Mouse (Mus musculus) brain, embryonic 14.5 days (tissue): ENCODE data around the gene Gsk3a. TPM values are rescaled to one million over a fixed set of nuclear protein-coding genes. Genes with fewer than 3 reads are reported as not detected.

Experiments
- DNase-seq: peaks from one replicate; pipeline ENCODE4 v3.0.0-alpha.2; 2011; ENCODE audit warnings: low read depth
- CTCF ChIP-seq: fragments of 200-500 bp; IDR thresholded peaks from 2 replicates; pipeline ENCODE4 v1.5.1; 2012; ENCODE audit warnings: inconsistent platforms, mild to moderate bottlenecking, moderate library complexity, borderline replicate concordance; ENCODE audit not compliant: insufficient read depth, insufficient read length; ENCODE audit errors: extremely low read depth
- POLR2A ChIP-seq: fragments of 200-500 bp; IDR thresholded peaks from 2 replicates; pipeline ENCODE4 v1.6.1; 2012; ENCODE audit warnings: mild to moderate bottlenecking, inconsistent platforms, borderline replicate concordance; ENCODE audit not compliant: poor library complexity, insufficient read depth, insufficient read length, severe bottlenecking; ENCODE audit errors: extremely low read depth
- polyA plus RNA-seq: library from polyadenylated mRNA; depleted of rRNA; stranded (reverse); fragments of >200 nt; gene quantifications from 2 replicates; pipeline ENCODE4 v1.2.3, GENCODE M21; 2012

The Gsk3a gene
- polyA plus RNA-seq, 1 experiment = 224 TPM

DNA sequence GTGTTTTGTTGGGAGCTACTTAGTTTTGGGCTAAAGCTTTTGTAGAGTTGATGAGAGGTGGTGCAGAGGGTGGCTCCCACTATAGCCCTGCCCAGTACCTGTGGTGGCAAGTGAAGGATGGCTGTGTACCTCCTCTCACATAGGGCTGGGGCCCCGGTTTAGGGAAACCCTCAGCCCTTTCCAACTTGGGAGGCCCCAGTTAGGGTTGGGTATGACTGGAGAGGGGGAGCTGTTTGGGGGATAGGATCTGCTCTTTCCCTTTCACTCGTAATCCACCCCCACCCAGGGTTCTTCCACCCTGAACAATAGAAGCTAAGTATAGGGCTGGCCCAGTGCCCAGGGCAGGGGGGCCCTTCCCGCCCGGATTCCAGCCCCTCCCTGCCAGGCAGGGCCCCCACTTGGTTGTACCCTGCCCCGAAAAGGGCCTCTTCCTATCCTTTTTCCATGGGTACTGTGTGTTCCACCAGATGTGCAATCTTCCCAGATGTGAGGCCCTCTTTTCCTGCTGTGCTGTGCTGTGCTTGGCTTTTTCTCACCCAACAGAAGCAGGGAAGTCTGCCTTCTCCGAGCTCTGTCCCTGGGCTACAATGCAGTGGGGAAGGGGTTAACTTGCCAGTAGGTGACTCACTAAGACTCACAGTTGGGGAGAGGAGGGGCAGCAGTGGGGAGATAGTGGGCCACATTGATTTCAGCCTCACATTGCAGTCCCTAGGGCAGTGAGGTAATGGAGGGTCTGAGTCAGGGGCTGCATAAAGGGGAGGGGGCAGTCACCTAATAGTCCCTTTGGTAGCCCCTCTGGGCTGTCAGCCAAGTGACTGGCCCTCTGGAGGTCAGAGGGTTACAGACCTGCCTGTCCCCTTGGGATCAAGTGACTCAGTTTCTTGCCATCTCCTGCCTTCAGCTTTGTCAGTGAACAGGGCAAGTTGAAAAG, 42.5 kb upstream of the Gsk3a start:
- TF ChIP-seq POLR2A = no peak
- TF ChIP-seq CTCF = no peak
- peak; percentile 89 for DNase-seq

DNA sequence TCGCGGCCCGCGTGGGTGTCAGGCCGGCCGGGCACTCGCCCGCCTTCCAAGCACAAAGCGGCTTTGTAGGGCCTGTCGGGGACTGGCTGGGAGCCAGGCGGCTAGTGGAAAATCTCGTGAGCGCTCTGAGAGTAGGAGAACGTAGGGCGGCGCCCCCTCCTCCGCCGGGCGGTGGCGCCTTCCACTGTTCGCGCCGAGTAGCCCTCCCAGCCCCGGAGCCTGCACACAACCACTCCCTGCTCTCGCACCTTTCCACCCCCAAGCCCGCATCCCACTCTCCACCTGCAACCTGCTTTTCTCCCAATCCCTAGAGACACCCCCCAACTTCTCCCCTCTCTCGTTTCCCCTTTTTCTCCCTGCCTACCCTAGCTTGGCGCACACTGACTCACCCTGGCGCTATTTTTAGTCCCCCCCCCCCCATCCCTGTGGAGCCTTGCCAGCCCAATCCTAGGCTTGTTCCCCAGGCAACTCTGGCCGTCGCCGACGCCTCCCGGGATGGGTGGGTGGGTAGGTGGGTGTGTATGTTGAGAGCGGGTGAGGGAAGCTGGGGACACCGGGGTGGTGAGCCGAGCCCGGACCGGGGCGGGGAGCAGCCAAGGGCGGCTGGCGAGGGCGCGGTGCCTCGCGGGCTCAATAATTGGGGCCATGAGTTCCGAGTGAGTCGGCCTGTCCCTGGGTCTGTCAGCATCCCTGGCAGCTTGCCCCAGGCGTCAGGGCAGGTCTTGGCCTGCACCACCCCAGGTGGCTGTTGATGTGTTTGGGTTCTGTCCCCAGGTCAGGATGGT, 41.6 kb upstream of the Gsk3a start:
- TF ChIP-seq POLR2A (no peak), CTCF (peak; percentile 26; the same call in 1 of the 2 replicates)
- DNase-seq = peak; percentile 93

DNA sequence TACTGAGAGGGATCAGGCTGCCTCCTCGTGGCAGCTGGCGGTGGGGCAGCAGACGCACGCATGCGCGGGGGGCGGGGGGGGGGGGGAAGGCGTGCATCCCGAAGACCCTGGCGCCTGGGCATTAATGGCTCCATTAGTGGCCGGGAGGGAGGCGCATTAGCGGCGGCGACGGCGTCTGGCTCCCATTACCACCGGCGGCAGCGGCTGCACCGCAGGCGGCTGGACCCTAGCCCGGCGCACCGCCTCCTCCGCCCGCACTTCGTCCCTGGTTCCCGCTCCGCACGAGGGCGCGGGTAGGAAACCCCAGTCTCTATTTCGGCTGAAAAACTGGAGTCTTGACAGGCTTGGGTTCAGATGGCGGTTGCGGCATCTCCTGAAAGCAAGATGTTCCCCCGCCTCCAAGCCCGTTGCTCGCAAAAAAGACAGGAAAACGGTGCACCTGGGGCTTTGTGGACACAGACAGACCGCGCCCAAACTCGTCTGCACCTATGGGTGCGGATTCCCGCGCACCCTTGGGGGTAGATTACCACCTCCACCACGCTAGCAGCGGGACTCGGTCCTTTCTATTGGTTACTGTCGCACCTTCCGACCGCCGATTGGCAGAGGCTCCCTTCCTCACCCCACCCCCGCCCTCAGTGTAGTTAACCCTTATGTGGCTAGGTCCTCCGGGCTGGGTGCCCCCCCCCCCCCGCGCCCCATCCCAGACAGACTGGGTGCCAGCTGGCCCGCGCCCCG, 40.9 kb upstream of the Gsk3a start:
- DNase-seq = peak; percentile 97
- TF ChIP-seq CTCF (peak; percentile 71), POLR2A (peak; percentile 70)

DNA sequence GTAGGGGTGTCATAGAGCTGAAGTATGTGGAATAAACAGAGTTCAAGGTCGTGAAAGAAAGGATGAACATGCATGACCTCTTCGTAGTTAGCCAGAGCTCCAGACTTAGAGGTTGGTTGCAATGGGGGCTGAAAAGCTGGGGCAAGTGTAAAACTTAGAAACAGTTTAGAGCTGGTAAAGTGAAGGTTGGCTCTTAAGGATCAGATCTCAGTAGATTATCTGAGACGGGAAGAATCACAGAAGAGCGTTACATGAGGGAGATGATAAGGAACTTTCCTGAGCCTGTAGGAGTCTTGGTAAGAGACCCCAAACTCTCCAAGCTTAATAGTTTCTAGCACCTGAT, 40.3 kb upstream of the Gsk3a start:
- no peak for DNase-seq
- no peak for TF ChIP-seq CTCF

DNA sequence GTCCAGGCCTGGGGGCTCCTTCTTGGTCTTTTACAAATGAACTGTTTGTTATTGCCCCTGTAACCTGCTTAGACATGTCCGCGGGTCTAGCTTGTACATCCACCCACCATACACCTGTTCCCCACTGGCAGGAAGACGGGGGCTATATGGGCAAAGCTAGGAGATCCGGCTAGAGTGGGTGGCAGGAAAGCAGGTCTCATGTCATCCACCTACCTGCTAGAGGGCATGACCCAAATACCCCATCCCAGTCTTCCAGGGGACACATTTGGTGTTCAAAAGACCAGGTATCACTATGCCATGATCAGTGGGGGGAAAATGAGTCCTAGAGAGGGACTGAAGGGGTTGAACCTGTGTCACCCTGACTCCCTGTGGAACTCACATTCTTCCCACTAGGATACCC, 39.8 kb upstream of the Gsk3a start:
- DNase-seq = no peak
- TF ChIP-seq CTCF = no peak
- no peak for TF ChIP-seq POLR2A

DNA sequence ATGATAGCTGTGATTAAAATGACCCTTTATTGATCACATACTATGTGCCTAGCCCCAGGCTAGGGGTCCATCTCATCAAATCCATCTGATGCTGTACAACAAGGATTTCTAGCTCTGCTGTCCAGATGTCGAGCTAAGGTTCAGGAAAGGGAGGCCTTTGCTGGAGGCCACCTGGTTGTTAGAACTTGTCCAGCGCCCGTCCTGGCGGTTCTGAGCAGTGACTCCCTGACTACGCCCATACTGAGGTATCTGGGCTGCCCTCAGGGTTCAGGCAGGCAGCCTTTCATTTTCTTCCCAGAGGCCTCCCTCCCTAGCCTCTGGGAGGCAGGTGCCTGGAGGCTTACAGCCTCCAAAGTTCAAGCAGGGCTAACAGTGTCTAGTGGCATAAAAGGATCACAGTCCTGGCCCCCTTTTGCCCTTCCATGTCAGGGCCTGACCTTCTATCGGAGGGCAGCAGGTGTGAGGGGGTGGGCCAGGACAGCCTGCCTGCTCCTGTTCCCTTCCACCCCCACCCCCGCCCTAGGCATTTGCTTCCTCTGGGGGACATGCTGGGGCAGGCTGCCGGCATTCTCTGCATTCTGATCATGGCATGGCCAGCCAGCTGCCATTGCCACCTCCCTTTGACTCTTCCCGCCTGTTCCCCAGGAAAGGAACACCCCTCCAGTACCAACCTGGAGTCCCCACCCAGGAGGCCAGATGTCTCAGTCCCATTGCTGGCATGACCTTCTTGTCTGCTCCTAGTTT, 38.1 kb upstream of the Gsk3a start:
- TF ChIP-seq CTCF (no peak), POLR2A (no peak)
- DNase-seq = no peak

DNA sequence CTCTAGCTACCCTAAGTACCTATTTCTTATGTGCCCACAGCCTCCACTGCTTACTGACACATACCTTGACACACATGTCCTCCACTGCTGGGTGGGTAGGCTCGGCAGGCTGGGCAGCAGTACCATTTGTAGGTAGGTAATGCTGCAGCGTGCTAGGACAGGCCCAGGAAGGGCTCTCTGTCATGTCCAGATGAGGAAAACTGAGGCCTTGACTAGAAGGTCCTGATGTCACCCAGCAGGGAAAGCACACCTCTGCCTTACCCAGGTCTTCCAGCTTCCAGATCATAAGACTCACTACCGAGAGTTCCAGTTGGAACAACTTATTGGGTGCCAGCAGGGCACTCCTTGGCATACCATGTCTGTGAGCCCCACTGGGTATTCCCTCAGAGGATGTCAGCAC, 37.3 kb upstream of the Gsk3a start:
- DNase-seq = no peak
- TF ChIP-seq POLR2A (no peak), CTCF (no peak)

DNA sequence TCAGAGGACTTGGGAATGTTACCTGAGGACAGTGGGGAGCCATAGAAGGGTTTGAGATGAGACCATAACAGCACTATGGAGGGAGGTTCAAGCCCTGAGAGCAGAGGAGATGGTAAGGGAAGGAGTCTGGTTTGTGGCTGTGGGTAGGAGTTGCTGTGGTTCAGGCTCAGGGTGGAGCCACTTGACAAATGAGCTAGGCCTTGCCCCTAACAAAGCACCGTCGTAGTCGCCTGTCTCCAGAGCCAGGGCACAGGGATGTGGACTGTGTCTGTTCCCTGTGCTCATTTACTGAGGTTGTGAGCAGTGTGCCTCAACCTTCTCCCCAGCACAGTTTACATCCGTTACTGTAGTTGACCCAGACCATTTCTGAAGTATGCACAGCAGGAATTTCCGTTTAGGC, 36.9 kb upstream of the Gsk3a start:
- DNase-seq = no peak
- TF ChIP-seq CTCF (no peak), POLR2A (no peak)

DNA sequence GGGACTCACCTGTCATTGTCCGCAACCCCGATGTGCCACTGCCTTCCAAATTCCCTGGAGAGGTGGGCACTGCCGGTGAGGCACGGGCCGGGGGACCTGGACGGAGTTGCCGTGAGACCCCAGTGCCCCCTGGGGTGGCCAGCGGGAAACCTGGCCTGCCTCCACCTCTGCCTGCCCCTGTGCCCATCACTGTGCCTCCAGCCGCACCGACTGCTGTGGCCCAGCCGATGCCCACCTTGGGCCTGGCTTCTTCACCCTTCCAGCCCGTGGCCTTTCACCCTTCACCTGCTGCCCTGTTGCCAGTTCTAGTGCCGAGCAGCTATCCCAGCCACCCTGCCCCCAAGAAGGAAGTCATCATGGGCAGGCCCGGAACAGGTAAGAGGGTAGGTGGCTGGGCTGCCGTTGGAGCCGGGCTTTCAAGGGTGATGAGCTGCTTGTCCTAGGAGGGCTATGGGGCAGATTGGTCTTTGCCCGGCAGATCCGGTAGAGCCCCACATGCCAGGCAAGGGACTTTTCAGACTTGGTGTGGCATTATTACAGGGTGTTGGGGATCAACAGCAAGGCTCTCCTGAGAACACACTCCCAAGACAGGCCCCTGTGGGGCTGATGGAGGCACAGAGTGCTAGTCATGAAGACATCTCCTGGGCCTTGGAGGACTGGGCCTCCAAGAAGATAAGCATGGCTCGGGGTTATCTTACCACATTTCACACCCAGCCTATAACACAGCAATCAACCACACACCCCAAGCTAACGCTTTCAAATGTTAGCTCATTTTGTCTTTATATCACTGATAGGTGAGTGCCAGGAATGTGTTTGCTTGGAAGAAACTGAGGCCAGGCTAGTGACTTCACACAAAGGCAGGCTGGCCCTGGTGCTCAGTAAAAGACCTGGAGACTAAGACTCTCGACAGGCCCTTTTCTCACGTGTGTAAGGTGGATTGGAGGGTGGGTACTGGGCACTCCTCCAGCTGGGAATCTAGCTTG, 35.9 kb upstream of the Gsk3a start:
- no peak for TF ChIP-seq POLR2A
- TF ChIP-seq CTCF = no peak
- no peak for DNase-seq
